Mouse (Mus musculus) adrenal gland, postnatal 10 days (tissue): ENCODE data around the gene Gmppb. TPM values are rescaled to one million over a fixed set of nuclear protein-coding genes. Genes with fewer than 3 reads are reported as not detected.

Source experiments
- DNase-seq: peaks from one replicate; pipeline ENCODE4 v3.0.0; 2021; ENCODE audit warnings: mixed read lengths
- microRNA-seq: library from miRNA; unstranded; fragments of <30 nt; microRNA quantifications from one replicate; pipeline ENCODE4 v1.2.0, GENCODE M21; 2021
- total RNA-seq, 2 experiments: library from RNA; stranded (reverse); gene quantifications; 2 replicates each; pipeline ENCODE4 v1.2.3; 2021

The Gmppb gene
- total RNA-seq, 2 experiments from 2014 or later: 18.5 to 21.0 TPM

- DNase-seq: no peak
Observed at GRCm38 (mm10) chr9:108073141-108073930, 24.3 kb downstream of the Gmppb start.

- DNase-seq: no peak
Observed at GRCm38 (mm10) chr9:108080168-108080567, 31.1 kb downstream of the Gmppb start, which contains the start of gene Mst1. Gene Mst1, plus strand, starts transcription at chr9:108080436.

- no peak for DNase-seq
Observed at GRCm38 (mm10) chr9:108082549-108082948, 33.5 kb downstream of the Gmppb start.

- DNase-seq: no peak
Observed at GRCm38 (mm10) chr9:108082988-108083431, 34.0 kb downstream of the Gmppb start, which contains the start of gene Rnf123. Gene Rnf123, minus strand, starts transcription at chr9:108083346.

- no peak for DNase-seq
Observed at GRCm38 (mm10) chr9:108083561-108083960, 34.5 kb downstream of the Gmppb start.

- DNase-seq: no peak
Observed at GRCm38 (mm10) chr9:108085261-108085660, 36.2 kb downstream of the Gmppb start.

- DNase-seq: no peak
Observed at GRCm38 (mm10) chr9:108090611-108091120, 41.6 kb downstream of the Gmppb start.

GRCm38 (mm10) chr9:108093586-108093985, 44.5 kb downstream of the Gmppb start:
- DNase-seq: no peak

- peak; percentile 98 for DNase-seq
Observed at GRCm38 (mm10) chr9:108094184-108094941, 45.3 kb downstream of the Gmppb start, which contains the start of gene Apeh. Gene Apeh, minus strand, starts transcription at chr9:108094606.

GRCm38 (mm10) chr9:108094998-108095411, 46.0 kb downstream of the Gmppb start:
- peak; percentile 56 for DNase-seq

- DNase-seq: peak; percentile 78
Observed at GRCm38 (mm10) chr9:108095518-108095917, 46.5 kb downstream of the Gmppb start.

GRCm38 (mm10) chr9:108095949-108096712, 47.1 kb downstream of the Gmppb start:
- no peak for DNase-seq

GRCm38 (mm10) chr9:108099619-108100018, 50.6 kb downstream of the Gmppb start:
- no peak for DNase-seq

Small RNA genes lying within 50 kb of the gene (microRNA-seq; reads per million reads assigned to microRNA genes)
- not detected for gene Mir7088

Other genes starting within 250 kb of the Gmppb start
- gene Rbm6, start 176.0 kb upstream of the Gmppb start, total RNA-seq: 10 to 100 TPM; 35.9 to 56.7 TPM
- gene Mon1a, start 161.1 kb upstream of the Gmppb start, total RNA-seq: 10 to 100 TPM; 11.1 to 13.1 TPM
- gene Mst1r, start 142.4 kb upstream of the Gmppb start, total RNA-seq: 1 to 10 TPM; 5.6 to 8.5 TPM
- not detected for gene Actl11, start 120.8 kb upstream of the Gmppb start, total RNA-seq
- gene Camkv, start 113.6 kb upstream of the Gmppb start, total RNA-seq: 1 to 10 TPM; 1.6 to 2.7 TPM
- gene Traip, start 99.1 kb upstream of the Gmppb start, total RNA-seq: 1 to 10 TPM; 5.1 to 7.4 TPM
- 10 to 100 TPM; 19.0 to 22.5 TPM for gene Uba7, start 73.7 kb upstream of the Gmppb start, total RNA-seq
- under 1 TPM; 0.48 to 0.85 TPM for gene Gm20661, start 66.2 kb upstream of the Gmppb start, total RNA-seq
- 10 to 100 TPM; 18.6 to 18.7 TPM for gene Inka1, start 63.4 kb upstream of the Gmppb start, total RNA-seq
- 1 to 10 TPM; 1.7 to 2.6 TPM for gene Cdhr4, start 56.7 kb upstream of the Gmppb start, total RNA-seq
- gene Gm20662, start 52.9 kb upstream of the Gmppb start, total RNA-seq: 1 to 10 TPM; 1.1 to 1.6 TPM
- gene Ip6k1, start 46.7 kb upstream of the Gmppb start, total RNA-seq: 10 to 100 TPM; 88.7 to 97.3 TPM
- 1 to 10 TPM; 2.7 to 3.4 TPM for gene Amigo3, start 3.9 kb downstream of the Gmppb start, total RNA-seq
- 10 to 100 TPM; 12.8 to 28.1 TPM for gene Mst1, start 31.2 kb downstream of the Gmppb start, total RNA-seq
- 10 to 100 TPM; 54.3 to 71.9 TPM for gene Rnf123, start 34.1 kb downstream of the Gmppb start, total RNA-seq
- gene Apeh, start 45.4 kb downstream of the Gmppb start, total RNA-seq: 10 to 100 TPM; 72.2 to 81.8 TPM
- gene Bsn, start 141.1 kb downstream of the Gmppb start, total RNA-seq: 1 to 10 TPM; 1.7 to 2.7 TPM
- gene Dag1, start 214.7 kb downstream of the Gmppb start, total RNA-seq: 100 to 1,000 TPM; 168 to 192 TPM
- gene Nicn1, start 241.2 kb downstream of the Gmppb start, total RNA-seq: 10 to 100 TPM; 20.2 to 28.6 TPM
- gene Amt, start 247.6 kb downstream of the Gmppb start, total RNA-seq: 10 to 100 TPM in 1 of 2 experiments, 1 to 10 TPM in 1; 9.3 to 14.7 TPM